In genomic region chr15:10470151-10470831, GRCm38 (mm10) we compare ENCODE assay signal across 8 mouse cellular contexts. TPM values are rescaled to one million over a fixed set of nuclear protein-coding genes. Genes with fewer than 3 reads are reported as not detected.
DNase-seq lines count a peak whose midpoint lies in the region; ATAC-seq and TF ChIP-seq lines count a peak whose summit lies in the region.

Gene Dnajc21, minus strand, starts transcription at chr15:10470516.

- peak within 1 kb of the TSS; percentile 75 for H3K27ac ChIP-seq in heart, embryonic 11.5 days (ENCODE audit: low read depth, low read length)
- H3K27ac ChIP-seq in kidney, embryonic 16.5 days (ENCODE audit: low read length): peak within 1 kb of the TSS; percentile 80
- H3K27ac ChIP-seq in liver, embryonic 14.5 days: peak within 1 kb of the TSS; percentile 25; the same call in 1 of the 2 replicates
- H3K27ac ChIP-seq in stomach, embryonic 15.5 days: peak within 1 kb of the TSS; percentile 82

- H3K4me3 ChIP-seq in heart, embryonic 11.5 days (ENCODE audit: low read depth, low read length): peak within 1 kb of the TSS; percentile 87
- H3K4me3 ChIP-seq in kidney, embryonic 16.5 days (ENCODE audit: low read length): peak within 1 kb of the TSS; percentile 89
- peak within 1 kb of the TSS; percentile 72 to 84 for H3K4me3 ChIP-seq in liver, embryonic 14.5 days (ENCODE audit: insufficient read depth in 1 of 2, low read depth in 2 of 2, low read length in 2 of 2)
- H3K4me3 ChIP-seq in stomach, embryonic 15.5 days (replicated peaks): peak within 1 kb of the TSS; percentile 80

- no peak for TF ChIP-seq CTCF in brain, embryonic 14.5 days (IDR thresholded peaks at IDR 0.05; ENCODE audit: borderline replicate concordance, extremely low read depth, insufficient read depth, insufficient read length)
- no peak for TF ChIP-seq CTCF in liver, embryonic 14.5 days (IDR thresholded peaks at IDR 0.05; ENCODE audit: low read depth)

- no peaks in the 10 kb centered on the region for H3K4me1 ChIP-seq in heart, embryonic 11.5 days (ENCODE audit: control insufficient read depth, insufficient read depth, low read length)
- peaks cover 10% of the 10 kb centered on the region for H3K4me1 ChIP-seq in kidney, embryonic 16.5 days (ENCODE audit: insufficient read depth, low read length)
- H3K4me1 ChIP-seq in liver, embryonic 14.5 days (replicated peaks; ENCODE audit: control insufficient read depth in 2 of 2, insufficient read depth in 2 of 2, low read length in 1 of 2): peaks cover 2 to 7% of the 10 kb centered on the region in 2 experiments; a peak in 2 of 4 replicates
- peaks cover 13% of the 10 kb centered on the region; the same call in 1 of the 2 replicates for H3K4me1 ChIP-seq in stomach, embryonic 15.5 days

- H3K9me3 ChIP-seq in heart, embryonic 11.5 days (replicated peaks; ENCODE audit: control insufficient read depth, low read length): no peaks in the 10 kb centered on the region
- H3K9me3 ChIP-seq in kidney, embryonic 16.5 days (ENCODE audit: low read length): no peaks in the 10 kb centered on the region
- H3K9me3 ChIP-seq in liver, embryonic 14.5 days (ENCODE audit: control insufficient read depth, low read length): no peaks in the 10 kb centered on the region
- H3K9me3 ChIP-seq in stomach, embryonic 15.5 days: no peaks in the 10 kb centered on the region

- DNase-seq in brain, embryonic 14.5 days (ENCODE audit: low read depth): peak; percentile 90
- peak; percentile 65 to 70 (median 69) for DNase-seq in liver, embryonic 14.5 days (ENCODE audit: low read depth in 3 of 3, low spot score in 3 of 3)
- peak; percentile 86 for DNase-seq in neural tube, embryonic 10.5 days (ENCODE audit: extremely low spot score, low spot score)

- peak within 1 kb of the TSS; percentile 86 for H3K9ac ChIP-seq in heart, embryonic 11.5 days (ENCODE audit: low read depth, low read length)
- H3K9ac ChIP-seq in kidney, embryonic 16.5 days (replicated peaks; ENCODE audit: low read length): peak within 1 kb of the TSS; percentile 88
- H3K9ac ChIP-seq in liver, embryonic 14.5 days (replicated peaks): peak within 1 kb of the TSS; percentile 87
- peak within 1 kb of the TSS; percentile 65 for H3K9ac ChIP-seq in stomach, embryonic 15.5 days

- WGBS in heart, embryonic 11.5 days (ENCODE audit: insufficient replicate concordance): under 1% methylated on average over 73 of the region's 87 CpGs
- WGBS in kidney, embryonic 16.5 days: 0% methylated on average over 23 of the region's 87 CpGs
- WGBS in liver, embryonic 14.5 days (ENCODE audit: insufficient replicate concordance): 1% methylated on average over 65 of the region's 87 CpGs
- WGBS in stomach, embryonic 15.5 days: 0% methylated on average over 43 of the region's 87 CpGs

- H3K4me2 ChIP-seq in heart, embryonic 11.5 days: peak within 1 kb of the TSS; percentile 92
- H3K4me2 ChIP-seq in kidney, embryonic 16.5 days (replicated peaks; ENCODE audit: low read depth, low read length): peak within 1 kb of the TSS; percentile 95
- peak within 1 kb of the TSS; percentile 98 for H3K4me2 ChIP-seq in liver, embryonic 14.5 days (ENCODE audit: low read depth)
- H3K4me2 ChIP-seq in stomach, embryonic 15.5 days: peak within 1 kb of the TSS; percentile 80

- peak; percentile 81 for ATAC-seq in CD4-positive, CD25-positive, alpha-beta regulatory T cell, adult 4 months
- ATAC-seq in erythroblast, adult 5-6 weeks (replicated peaks; ENCODE audit: low FRiP score, poor library complexity, severe bottlenecking): peak; percentile 97
- peak; percentile 95 for ATAC-seq in heart, embryonic 11.5 days (replicated peaks; ENCODE audit: insufficient number of reproducible peaks, low FRiP score, low TSS enrichment)
- peak; percentile 98 for ATAC-seq in kidney, embryonic 16.5 days (ENCODE audit: low FRiP score, low TSS enrichment)
- peak; percentile 97 for ATAC-seq in liver, embryonic 14.5 days (ENCODE audit: insufficient read depth)
- peak; percentile 96 for ATAC-seq in stomach, embryonic 15.5 days (ENCODE audit: insufficient read depth, low FRiP score, low read depth)

- peak; percentile 23 for TF ChIP-seq POLR2A in brain, embryonic 14.5 days (IDR thresholded peaks at IDR 0.05; ENCODE audit: borderline replicate concordance, extremely low read depth, insufficient read depth, insufficient read length, poor library complexity, severe bottlenecking)

- no peaks in the 10 kb centered on the region for H3K27me3 ChIP-seq in heart, embryonic 11.5 days (ENCODE audit: control insufficient read depth, insufficient read depth, low read length)
- no peaks in the 10 kb centered on the region for H3K27me3 ChIP-seq in kidney, embryonic 16.5 days (ENCODE audit: insufficient read depth, low read length)
- no peaks in the 10 kb centered on the region for H3K27me3 ChIP-seq in liver, embryonic 14.5 days (ENCODE audit: control insufficient read depth, insufficient read depth, low read length)
- H3K27me3 ChIP-seq in stomach, embryonic 15.5 days (replicated peaks): no peaks in the 10 kb centered on the region

- 0 out of 2 replicates have a peak, but pooled peaks cover 3% of the 10 kb centered on the region for H3K36me3 ChIP-seq in heart, embryonic 11.5 days (ENCODE audit: control insufficient read depth, insufficient read depth, low read length)
- H3K36me3 ChIP-seq in kidney, embryonic 16.5 days (ENCODE audit: insufficient read depth, low read length): peaks cover 6% of the 10 kb centered on the region
- peaks cover 1% of the 10 kb centered on the region for H3K36me3 ChIP-seq in liver, embryonic 14.5 days (replicated peaks; ENCODE audit: control insufficient read depth, insufficient read depth, low read depth)
- 0 out of 2 replicates have a peak, but pooled peaks cover 1% of the 10 kb centered on the region for H3K36me3 ChIP-seq in stomach, embryonic 15.5 days

- TF ChIP-seq EP300 in liver, embryonic 14.5 days (IDR thresholded peaks at IDR 0.05; ENCODE audit: low read depth): no peak

RNA-seq across cellular contexts. Expression of gene Dnajc21, which starts in this region (rescaled TPM):
- polyA plus RNA-seq in CD4-positive, CD25-positive, alpha-beta regulatory T cell, adult 4 months (2017; shearing (Covaris generic)): 10 to 100 TPM; 10.8 to 16.9 TPM
- polyA plus RNA-seq in brain, embryonic 14.5 days (2012; rRNA removed): 6.6 and 12.6 TPM in 2 replicates
- total RNA-seq in erythroblast, adult 5-6 weeks (2015; ENCODE audit: low replicate concordance): 5.2 and 26.5 TPM in 2 replicates
- total RNA-seq in erythroblast, adult 5-6 weeks (2017; ENCODE audit: low replicate concordance): 6.6 and 9.9 TPM in 2 replicates
- polyA plus RNA-seq in heart, embryonic 11.5 days (2014; fragmentation: Nextera tagmentation; extraction: Ambion mirVana): 11.8 and 13.4 TPM in 2 replicates
- 7.8 and 9.1 TPM in 2 replicates for polyA plus RNA-seq in kidney, embryonic 16.5 days (2015; fragmentation: Nextera tagmentation; extraction: Ambion mirVana)
- polyA plus RNA-seq in liver, embryonic 14.5 days (2012; rRNA removed): 2.7 and 5.4 TPM in 2 replicates
- polyA plus RNA-seq in liver, embryonic 14.5 days (2014; fragmentation: Nextera tagmentation; extraction: Ambion mirVana): 4.9 and 6.5 TPM in 2 replicates
- 16.8 and 17.6 TPM in 2 replicates for polyA plus RNA-seq in stomach, embryonic 15.5 days (2015; fragmentation: Nextera tagmentation; extraction: Ambion mirVana)

Comparison
In these comparisons a context has a peak if more than half of its experiments do, and no peak if none do; other contexts are left out.
1. Peak in every context shown above with its lines: DNase-seq, ATAC-seq, H3K4me3 ChIP-seq and H3K27ac ChIP-seq.
2. H3K27ac ChIP-seq: peak in every context shown above with its lines; median percentile 82 in stomach, embryonic 15.5 days; 80 in kidney, embryonic 16.5 days; 75 in heart, embryonic 11.5 days; 25 in liver, embryonic 14.5 days.